Mouse (Mus musculus): ENCODE results near the gene Mrps27. TPM values are rescaled to one million over a fixed set of nuclear protein-coding genes. Genes with fewer than 3 reads are reported as not detected.

The Mrps27 gene
- polyA plus RNA-seq, 1 experiment from 2014 or later: 44.3 TPM

GRCm38 (mm10) chr13:99375550-99375949 is 31.0 kb downstream of the Mrps27 start:
- H3K4me2 ChIP-seq: no peak overlapping the region
- no peak overlapping the region for H3K4me3 ChIP-seq
- H3K9ac ChIP-seq: no peak overlapping the region
- H3K27ac ChIP-seq: no peak overlapping the region
- 38% methylated on average over 6 of the region's 6 CpGs for WGBS (ENCODE audit: insufficient replicate concordance)
- ATAC-seq: no peak
- H3K36me3 ChIP-seq: peaks cover 28% of the 10 kb centered on the region
- no peaks in the 10 kb centered on the region for H3K27me3 ChIP-seq (replicated peaks)
- H3K4me1 ChIP-seq: no peaks in the 10 kb centered on the region
- no peaks in the 10 kb centered on the region for H3K9me3 ChIP-seq (replicated peaks)

- no peaks in the 10 kb centered on the region for H3K4me1 ChIP-seq
- no peaks in the 10 kb centered on the region for H3K9me3 ChIP-seq (replicated peaks)
- WGBS (ENCODE audit: insufficient replicate concordance): 82% methylated on average over 6 of the region's 6 CpGs
- H3K4me2 ChIP-seq: no peak overlapping the region
- H3K27ac ChIP-seq: no peak overlapping the region
- H3K9ac ChIP-seq: no peak overlapping the region
- no peak for ATAC-seq
- H3K36me3 ChIP-seq: peaks cover 36% of the 10 kb centered on the region
- no peak overlapping the region for H3K4me3 ChIP-seq
- H3K27me3 ChIP-seq (replicated peaks): no peaks in the 10 kb centered on the region
Measured at GRCm38 (mm10) chr13:99377055-99377454, 32.5 kb downstream of the Mrps27 start.

GRCm38 (mm10) chr13:99378223-99378622 is 33.6 kb downstream of the Mrps27 start:
- Histone ChIP-seq H3K4me3 (no peak overlapping the region), H3K27me3 (replicated peaks) (no peaks in the 10 kb centered on the region), H3K27ac (no peak overlapping the region), H3K4me2 (no peak overlapping the region), H3K4me1 (no peaks in the 10 kb centered on the region), H3K9ac (no peak overlapping the region), H3K36me3 (peaks cover 31% of the 10 kb centered on the region), H3K9me3 (replicated peaks) (no peaks in the 10 kb centered on the region)
- 84% methylated on average over 1 of the region's 1 CpGs for WGBS (ENCODE audit: insufficient replicate concordance)
- no peak for ATAC-seq

GRCm38 (mm10) chr13:99382373-99382772 is 37.8 kb downstream of the Mrps27 start:
- Histone ChIP-seq H3K27ac (no peak overlapping the region), H3K4me1 (no peaks in the 10 kb centered on the region), H3K4me2 (no peak overlapping the region), H3K9me3 (replicated peaks) (no peaks in the 10 kb centered on the region), H3K27me3 (replicated peaks) (no peaks in the 10 kb centered on the region), H3K36me3 (peaks cover 31% of the 10 kb centered on the region), H3K9ac (no peak overlapping the region), H3K4me3 (no peak overlapping the region)
- no peak for ATAC-seq
- WGBS (ENCODE audit: insufficient replicate concordance): 46% methylated on average over 6 of the region's 6 CpGs

- no peaks in the 10 kb centered on the region for H3K4me1 ChIP-seq
- no peaks in the 10 kb centered on the region for H3K27me3 ChIP-seq (replicated peaks)
- no peak overlapping the region for H3K27ac ChIP-seq
- H3K4me2 ChIP-seq: no peak overlapping the region
- no peak overlapping the region for H3K9ac ChIP-seq
- peaks cover 25% of the 10 kb centered on the region for H3K36me3 ChIP-seq
- H3K9me3 ChIP-seq (replicated peaks): no peaks in the 10 kb centered on the region
- H3K4me3 ChIP-seq: no peak overlapping the region
- ATAC-seq: no peak
- 78% methylated on average over 7 of the region's 7 CpGs for WGBS (ENCODE audit: insufficient replicate concordance)
Measured at GRCm38 (mm10) chr13:99384555-99385203, 40.1 kb downstream of the Mrps27 start.

- H3K27ac ChIP-seq: no peak overlapping the region
- H3K4me3 ChIP-seq: no peak overlapping the region
- H3K9ac ChIP-seq: no peak overlapping the region
- H3K4me2 ChIP-seq: no peak overlapping the region
- H3K4me1 ChIP-seq: no peaks in the 10 kb centered on the region
- peaks cover 27% of the 10 kb centered on the region for H3K36me3 ChIP-seq
- H3K27me3 ChIP-seq (replicated peaks): no peaks in the 10 kb centered on the region
- 81% methylated on average over 6 of the region's 6 CpGs for WGBS (ENCODE audit: insufficient replicate concordance)
- no peaks in the 10 kb centered on the region for H3K9me3 ChIP-seq (replicated peaks)
- ATAC-seq: no peak
Measured at GRCm38 (mm10) chr13:99385911-99386310, 41.3 kb downstream of the Mrps27 start.

GRCm38 (mm10) chr13:99386341-99386740 is 41.8 kb downstream of the Mrps27 start:
- H3K36me3 ChIP-seq: peaks cover 25% of the 10 kb centered on the region
- WGBS (ENCODE audit: insufficient replicate concordance): 82% methylated on average over 7 of the region's 7 CpGs
- no peaks in the 10 kb centered on the region for H3K9me3 ChIP-seq (replicated peaks)
- H3K4me1 ChIP-seq: no peaks in the 10 kb centered on the region
- H3K27me3 ChIP-seq (replicated peaks): no peaks in the 10 kb centered on the region
- H3K9ac ChIP-seq: no peak overlapping the region
- no peak overlapping the region for H3K27ac ChIP-seq
- H3K4me3 ChIP-seq: no peak overlapping the region
- no peak overlapping the region for H3K4me2 ChIP-seq
- ATAC-seq: no peak

GRCm38 (mm10) chr13:99387901-99388811 is 43.6 kb downstream of the Mrps27 start:
- Histone ChIP-seq H3K27me3 (replicated peaks) (no peaks in the 10 kb centered on the region), H3K9ac (no peak overlapping the region), H3K4me2 (no peak overlapping the region), H3K9me3 (replicated peaks) (no peaks in the 10 kb centered on the region), H3K36me3 (peaks cover 24% of the 10 kb centered on the region; the same call in 1 of the 2 replicates), H3K4me3 (no peak overlapping the region), H3K4me1 (no peaks in the 10 kb centered on the region), H3K27ac (no peak overlapping the region)
- WGBS (ENCODE audit: insufficient replicate concordance): 81% methylated on average over 7 of the region's 7 CpGs
- no peak for ATAC-seq

GRCm38 (mm10) chr13:99391417-99391816 is 46.8 kb downstream of the Mrps27 start:
- H3K4me2 ChIP-seq: no peak overlapping the region
- 0 out of 2 replicates have a peak, but pooled peaks cover 20% of the 10 kb centered on the region for H3K36me3 ChIP-seq
- no peak overlapping the region for H3K27ac ChIP-seq
- H3K4me1 ChIP-seq: no peaks in the 10 kb centered on the region
- no peak overlapping the region for H3K4me3 ChIP-seq
- no peaks in the 10 kb centered on the region for H3K9me3 ChIP-seq (replicated peaks)
- WGBS (ENCODE audit: insufficient replicate concordance): 89% methylated on average over 3 of the region's 3 CpGs
- ATAC-seq: no peak
- H3K9ac ChIP-seq: no peak overlapping the region
- no peaks in the 10 kb centered on the region for H3K27me3 ChIP-seq (replicated peaks)

GRCm38 (mm10) chr13:99393128-99393527 is 48.5 kb downstream of the Mrps27 start:
- H3K27ac ChIP-seq: no peak overlapping the region
- 59% methylated on average over 3 of the region's 3 CpGs for WGBS (ENCODE audit: insufficient replicate concordance)
- no peak for ATAC-seq
- H3K27me3 ChIP-seq (replicated peaks): no peaks in the 10 kb centered on the region
- H3K4me3 ChIP-seq: no peak overlapping the region
- H3K4me2 ChIP-seq: no peak overlapping the region
- H3K4me1 ChIP-seq: no peaks in the 10 kb centered on the region
- H3K9me3 ChIP-seq (replicated peaks): no peaks in the 10 kb centered on the region
- peaks cover 26% of the 10 kb centered on the region for H3K36me3 ChIP-seq
- no peak overlapping the region for H3K9ac ChIP-seq

GRCm38 (mm10) chr13:99394694-99395093 is 50.1 kb downstream of the Mrps27 start:
- WGBS (ENCODE audit: insufficient replicate concordance): 68% methylated on average over 3 of the region's 3 CpGs
- no peak for ATAC-seq
- H3K9me3 ChIP-seq (replicated peaks): no peaks in the 10 kb centered on the region
- H3K36me3 ChIP-seq: peaks cover 21% of the 10 kb centered on the region
- no peak overlapping the region for H3K9ac ChIP-seq
- H3K4me3 ChIP-seq: no peak overlapping the region
- no peak overlapping the region for H3K27ac ChIP-seq
- H3K4me1 ChIP-seq: no peaks in the 10 kb centered on the region
- H3K4me2 ChIP-seq: no peak overlapping the region
- no peaks in the 10 kb centered on the region for H3K27me3 ChIP-seq (replicated peaks)

- no peak overlapping the region for H3K4me3 ChIP-seq
- no peaks in the 10 kb centered on the region for H3K27me3 ChIP-seq (replicated peaks)
- no peaks in the 10 kb centered on the region for H3K4me1 ChIP-seq
- H3K27ac ChIP-seq: no peak overlapping the region
- no peak overlapping the region for H3K9ac ChIP-seq
- 70% methylated on average over 12 of the region's 12 CpGs for WGBS (ENCODE audit: insufficient replicate concordance)
- no peaks in the 10 kb centered on the region for H3K9me3 ChIP-seq (replicated peaks)
- peaks cover 24% of the 10 kb centered on the region for H3K36me3 ChIP-seq
- ATAC-seq: no peak
- no peak overlapping the region for H3K4me2 ChIP-seq
Measured at GRCm38 (mm10) chr13:99395531-99395930, 50.9 kb downstream of the Mrps27 start.
